Mouse (Mus musculus) yolk sac, embryonic 10.5 days (tissue): ENCODE results near the gene March7.

Source experiments
- DNase-seq: peaks from one replicate; pipeline ENCODE4 v3.0.0-alpha.2; 2017; ENCODE audit warnings: low spot score

March7 gene

DNA sequence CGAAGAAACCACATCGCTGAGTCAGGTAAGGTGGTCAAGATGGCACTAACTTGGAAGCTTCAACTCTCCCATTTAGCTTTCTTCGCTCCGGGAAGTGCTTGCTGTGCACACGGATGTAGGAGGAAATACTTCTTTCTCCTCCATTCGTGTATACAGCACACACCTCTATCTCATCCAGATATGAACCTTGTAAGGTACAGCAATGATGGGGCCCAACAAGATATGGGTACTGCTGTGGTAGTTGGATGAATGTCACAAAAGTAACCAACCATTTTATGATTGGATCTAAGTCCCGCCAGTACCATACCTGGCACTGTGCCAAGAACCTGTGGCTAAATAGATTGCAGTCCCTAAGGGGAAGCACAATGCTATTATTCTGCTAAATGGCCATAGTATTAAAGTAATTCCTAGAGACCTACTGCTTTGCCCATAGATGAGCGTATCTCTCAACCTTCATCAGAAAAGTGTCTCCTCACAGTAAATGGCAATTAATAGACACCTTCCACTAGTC, 75.5 kb downstream of the March7 start:
- no peak for DNase-seq

GRCm38 (mm10) chr2:60288606-60289005, 78.9 kb downstream of the March7 start:
- no peak for DNase-seq

DNA sequence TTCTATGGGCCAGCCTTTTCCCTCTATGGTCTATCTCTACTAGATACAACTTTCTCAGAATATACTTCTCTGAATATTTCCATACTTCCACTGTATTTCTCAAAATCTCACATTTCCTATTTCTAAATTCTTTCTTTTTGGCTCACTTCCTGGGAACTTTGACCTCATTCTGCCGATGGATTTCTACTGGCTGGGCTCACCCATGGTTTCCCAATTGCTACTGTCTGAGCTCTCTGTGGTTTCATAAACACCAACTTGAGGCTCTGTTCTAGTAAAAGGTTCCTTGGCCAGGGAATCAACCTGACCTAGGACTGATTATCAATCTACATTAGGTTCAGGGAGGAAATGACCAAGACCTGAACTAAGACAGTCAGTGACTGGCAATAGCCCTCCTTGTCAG, 79.8 kb downstream of the March7 start:
- no peak for DNase-seq

GRCm38 (mm10) chr2:60291381-60291780, 81.7 kb downstream of the March7 start:
- DNase-seq: no peak

DNA sequence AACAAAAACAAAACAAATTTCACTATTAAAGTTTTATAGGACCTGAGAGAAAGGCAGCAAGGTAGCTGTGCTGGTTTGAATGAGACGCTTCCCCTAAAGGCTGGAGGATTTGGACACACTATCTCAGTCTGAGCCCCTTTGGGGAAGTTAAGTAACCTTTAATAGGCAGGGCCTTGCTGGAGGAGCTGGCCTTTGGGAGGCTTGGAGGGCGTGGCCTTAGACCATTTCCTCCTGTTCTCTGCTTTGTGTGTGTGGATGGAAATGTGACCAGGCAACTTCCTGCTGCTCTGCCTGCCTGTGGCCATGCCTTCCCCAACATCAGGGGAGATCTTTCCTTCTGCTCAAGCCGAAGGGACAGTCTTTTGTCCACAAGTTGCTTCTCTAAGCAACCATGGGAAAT, 88.6 kb downstream of the March7 start:
- DNase-seq: no peak

- DNase-seq: no peak
These were observed 89.6 kb downstream of the March7 start for GRCm38 (mm10) chr2:60299323-60299722.
